Mouse (Mus musculus) lung, postnatal 0 days (tissue): ENCODE data around the gene Srp54a.

Source experiments
- CTCF ChIP-seq: IDR thresholded peaks from 2 replicates; pipeline ENCODE4 v1.5.1; 2016; ENCODE audit warnings: antibody characterized with exemption, mild to moderate bottlenecking
- EP300 ChIP-seq: IDR thresholded peaks from 2 replicates; pipeline ENCODE4 v1.6.1; 2016; ENCODE audit warnings: antibody characterized with exemption, mild to moderate bottlenecking, control low read depth

GRCm38 (mm10) chr12:55059812-55060211, 20.2 kb upstream of the Srp54a start:
- no peak for TF ChIP-seq CTCF
- no peak for TF ChIP-seq EP300
